Mouse (Mus musculus) megakaryocyte-erythroid progenitor cell, adult 5-6 weeks (primary cell): ENCODE results near the gene Mob3b. TPM values are rescaled to one million over a fixed set of nuclear protein-coding genes. Genes with fewer than 3 reads are reported as not detected.

ENCODE experiments used
- ATAC-seq: replicated peaks from 2 replicates; pipeline ENCODE4 v1.8.0; 2016; ENCODE audit warnings: mild to moderate bottlenecking, inconsistent platforms; ENCODE audit not compliant: severe bottlenecking, poor library complexity, low FRiP score, low TSS enrichment
- total RNA-seq, 2 experiments: library from RNA; stranded (forward) in 1 of 2; stranded (reverse) in 1 of 2; fragments of 200-1000, 215-1000 nt in 1 of 2; fragments of >200 nt in 1 of 2; fragmentation: Nextera tagmentation in 1 of 2; gene quantifications; 2 replicates each; pipeline ENCODE4 v1.2.3; 2014 to 2017

Gene Mob3b
- 2.1 and 6.6 TPM in 2 replicates for total RNA-seq (2014; fragmentation: Nextera tagmentation)
- total RNA-seq (2017) = 2.2 and 3.1 TPM in 2 replicates

- peak; percentile 96 for ATAC-seq
Observed at GRCm38 (mm10) chr4:35156751-35157611, at the start of gene Mob3b. TSS of gene Mob3b (minus strand) at chr4:35157484.

DNA sequence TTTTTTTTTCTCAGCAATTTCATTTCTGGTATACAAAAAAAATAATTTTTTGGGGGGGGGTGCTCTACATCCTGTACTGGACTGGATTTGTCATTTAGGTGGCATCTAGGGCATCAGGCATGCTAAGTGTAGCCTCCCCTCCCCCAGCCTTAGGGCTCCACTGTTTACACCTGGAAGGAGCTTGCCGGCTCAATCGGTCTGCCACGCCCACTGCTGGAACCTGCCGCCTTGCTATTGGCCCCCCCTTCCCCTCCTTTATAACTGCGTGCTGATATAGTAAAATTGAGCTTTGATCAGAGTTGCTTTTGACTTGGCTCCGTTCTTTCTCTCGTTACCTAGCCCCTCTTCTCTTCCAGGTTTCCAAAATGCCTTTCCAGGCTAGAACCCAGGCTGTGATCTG lies 47.4 kb upstream of the Mob3b start:
- no peak for ATAC-seq

DNA sequence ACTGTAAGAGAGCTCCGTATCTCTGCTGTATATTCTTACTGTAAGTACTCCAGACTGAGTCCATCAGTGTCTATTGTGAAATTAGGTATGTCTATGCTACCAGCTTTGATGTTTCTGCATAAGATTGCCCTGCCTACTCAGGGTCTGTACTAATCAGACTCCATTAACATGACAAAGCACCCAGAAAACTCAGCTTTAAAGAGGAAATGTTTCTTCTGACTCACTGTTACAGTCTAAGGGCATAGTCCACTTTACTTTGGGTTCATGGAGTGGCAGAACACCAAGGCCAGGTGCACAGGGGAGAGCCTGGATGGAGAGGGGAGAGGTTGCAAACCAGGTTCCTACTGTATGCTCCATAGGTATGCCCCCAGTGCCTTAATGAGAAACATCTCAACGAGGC lies 46.4 kb upstream of the Mob3b start:
- no peak for ATAC-seq

DNA sequence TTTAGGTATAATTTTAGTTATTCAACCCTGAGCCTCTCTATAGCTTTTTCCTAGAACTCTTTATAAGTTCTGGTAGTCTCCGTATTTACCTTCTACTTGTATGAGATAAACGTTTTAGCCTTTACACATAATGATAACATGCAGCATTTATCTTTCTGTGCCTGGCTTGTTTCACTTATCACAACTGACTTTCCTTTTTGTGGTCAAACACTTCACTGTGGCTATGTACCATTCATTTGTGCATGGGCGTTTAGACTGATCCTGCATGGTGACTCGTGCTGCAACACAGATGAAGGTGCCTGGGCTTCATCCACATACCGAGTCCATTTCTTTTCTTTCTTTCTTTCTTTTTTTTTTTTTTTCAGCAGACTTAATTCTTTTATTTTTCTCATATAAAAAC lies 44.4 kb upstream of the Mob3b start:
- peak; percentile 94 for ATAC-seq

DNA sequence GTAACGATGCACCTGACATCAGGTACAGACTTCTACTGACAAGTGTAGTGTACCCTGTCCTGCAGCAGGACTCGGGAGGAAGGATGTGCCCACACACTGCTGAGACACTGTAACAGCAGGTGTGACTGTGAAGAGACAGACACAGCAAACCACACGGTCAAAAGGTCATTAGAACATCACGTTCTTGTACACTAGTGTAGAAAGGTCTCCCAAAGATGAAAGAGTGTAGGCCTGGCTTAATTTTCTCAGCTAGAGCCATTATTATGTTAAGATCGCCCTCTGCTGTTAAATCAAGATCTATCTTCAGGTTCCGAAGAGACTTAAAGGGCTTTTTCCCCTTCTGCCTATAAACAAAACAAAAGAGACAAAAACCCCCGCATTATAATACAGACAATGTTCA lies 35.4 kb upstream of the Mob3b start:
- no peak for ATAC-seq

DNA sequence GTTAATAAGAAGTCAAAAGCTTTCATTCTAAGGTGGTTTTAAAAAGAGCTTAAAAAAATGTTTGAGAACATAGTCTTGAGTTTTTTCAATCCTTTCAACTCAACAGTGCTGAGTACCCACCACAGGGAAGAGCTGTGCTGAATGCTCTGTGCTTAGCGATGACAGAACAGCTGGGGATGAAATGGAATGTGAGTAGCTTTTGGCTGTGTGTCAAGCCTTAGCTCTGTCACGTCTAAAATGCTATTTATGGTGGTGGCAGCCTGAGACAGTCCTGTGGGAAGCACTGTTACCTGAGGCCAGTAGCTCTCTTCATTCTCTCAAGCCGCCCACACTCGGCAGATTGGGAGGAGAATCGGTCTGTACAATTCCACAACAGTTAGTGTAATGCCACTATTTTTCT lies 32.5 kb upstream of the Mob3b start:
- no peak for ATAC-seq

DNA sequence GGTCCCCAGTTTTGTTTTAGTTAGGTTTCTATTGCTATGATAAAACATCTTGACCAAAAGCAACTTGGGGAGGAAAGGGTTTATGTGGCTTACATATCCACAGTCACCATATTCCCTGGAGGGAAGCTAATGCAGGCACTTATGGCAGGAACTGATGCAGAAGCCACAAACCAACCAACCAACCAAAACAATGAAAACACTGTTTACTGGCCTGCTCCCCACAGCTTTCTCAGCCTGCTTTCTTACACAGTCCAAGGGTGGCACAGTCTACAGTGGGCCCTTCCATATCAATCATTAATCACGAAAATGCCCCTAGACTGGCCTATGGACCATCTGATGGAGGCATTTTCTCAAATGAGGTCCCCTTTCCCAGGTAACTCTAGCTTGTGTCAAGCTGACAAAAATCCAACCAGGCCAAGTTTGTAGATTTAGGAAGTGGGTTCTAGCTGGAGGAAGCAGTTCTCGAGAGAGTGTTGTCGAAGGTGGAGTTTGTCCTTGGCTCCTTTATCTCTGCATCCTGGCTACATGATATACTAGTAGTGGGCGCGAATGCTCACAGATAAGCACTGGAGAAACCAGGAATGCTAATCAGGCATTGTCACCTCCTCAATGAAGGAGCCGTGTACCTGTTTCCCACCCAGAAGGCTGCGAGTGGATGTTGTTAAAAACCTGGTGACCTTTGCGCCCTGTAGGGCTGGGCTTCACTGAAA lies 30.5 kb upstream of the Mob3b start:
- peak; percentile 32 for ATAC-seq

DNA sequence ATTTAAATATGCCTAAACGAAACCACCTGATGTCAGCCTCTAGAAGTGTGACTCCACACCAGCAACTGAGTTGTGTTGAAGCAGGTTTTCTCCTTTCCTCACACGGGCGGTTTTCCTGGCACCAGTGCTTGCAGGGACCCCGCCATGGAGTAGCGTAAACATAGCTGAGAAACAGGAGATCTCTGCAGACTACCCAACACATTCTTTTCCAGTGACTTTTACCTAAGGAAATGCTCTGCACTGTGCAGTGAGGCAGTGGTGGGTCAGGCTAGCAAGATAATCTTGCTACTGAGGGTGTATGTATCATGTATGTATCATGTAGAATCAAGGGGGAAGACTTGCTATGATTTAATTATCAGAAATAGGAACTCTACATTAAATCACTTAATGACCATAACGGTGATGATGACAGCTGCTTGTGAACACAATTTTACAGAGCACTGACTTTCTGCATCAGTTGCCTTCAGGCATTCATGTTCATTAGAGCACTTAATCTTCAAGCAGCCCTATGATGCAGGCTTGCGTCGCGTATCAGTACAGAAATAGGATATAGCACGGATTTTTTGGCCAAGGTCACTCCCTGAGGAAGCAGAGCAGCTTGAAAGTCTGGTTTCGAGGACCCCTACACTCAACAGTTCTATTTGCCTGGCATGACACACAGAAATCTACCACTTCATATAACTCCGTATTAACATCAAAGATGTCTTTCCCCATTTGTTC lies 20.8 kb upstream of the Mob3b start:
- ATAC-seq = no peak

GRCm38 (mm10) chr4:35175566-35175965 lies 18.3 kb upstream of the Mob3b start:
- no peak for ATAC-seq

DNA sequence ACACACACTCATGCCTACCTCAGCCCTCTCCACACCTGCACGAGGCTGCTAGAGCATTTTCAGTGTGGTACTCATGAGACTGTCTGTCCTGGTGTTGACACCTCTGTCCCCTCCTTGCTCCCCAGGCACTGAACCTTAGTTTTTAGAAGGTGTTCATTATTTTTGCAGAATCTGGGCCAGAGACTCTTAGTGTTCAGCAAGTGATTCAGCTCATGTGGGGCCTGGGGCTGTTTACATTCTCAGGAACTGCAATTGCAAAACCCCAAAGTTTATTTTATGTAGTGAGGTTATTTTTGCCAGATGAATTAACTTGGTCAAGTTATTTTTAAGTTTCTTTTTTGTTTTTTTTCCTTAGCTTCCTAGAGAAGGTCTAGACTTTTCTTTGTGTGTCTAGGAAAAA lies 16.3 kb upstream of the Mob3b start:
- ATAC-seq = no peak

- ATAC-seq = no peak
Observed at GRCm38 (mm10) chr4:35172471-35172870, 15.2 kb upstream of the Mob3b start.

DNA sequence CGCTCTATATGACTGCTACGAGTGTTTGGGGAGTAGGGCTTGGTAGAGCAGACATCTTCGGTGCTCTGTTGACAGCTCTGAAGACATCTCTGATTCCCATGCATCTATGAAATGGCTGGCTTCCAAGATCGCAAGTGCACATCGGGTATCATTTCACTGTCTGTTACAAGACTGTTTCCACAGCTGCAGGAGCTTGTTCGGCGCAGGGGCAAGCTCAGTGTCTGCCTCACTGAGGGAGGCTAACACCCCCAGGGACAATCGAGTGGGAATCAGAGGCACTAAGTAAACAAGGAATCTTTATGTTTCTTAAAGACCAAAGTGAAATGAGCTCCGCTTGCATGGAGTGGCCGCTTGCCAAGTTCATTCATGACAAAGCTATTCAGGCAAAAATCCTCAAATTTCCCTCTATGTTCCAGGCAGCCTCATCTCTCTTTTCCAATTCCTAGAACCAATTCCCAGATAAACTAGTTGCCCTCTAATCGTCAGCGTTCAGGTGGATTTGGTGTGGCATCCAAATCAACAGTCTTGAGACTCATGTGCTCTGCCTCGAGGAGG lies 12.4 kb upstream of the Mob3b start:
- ATAC-seq = no peak

DNA sequence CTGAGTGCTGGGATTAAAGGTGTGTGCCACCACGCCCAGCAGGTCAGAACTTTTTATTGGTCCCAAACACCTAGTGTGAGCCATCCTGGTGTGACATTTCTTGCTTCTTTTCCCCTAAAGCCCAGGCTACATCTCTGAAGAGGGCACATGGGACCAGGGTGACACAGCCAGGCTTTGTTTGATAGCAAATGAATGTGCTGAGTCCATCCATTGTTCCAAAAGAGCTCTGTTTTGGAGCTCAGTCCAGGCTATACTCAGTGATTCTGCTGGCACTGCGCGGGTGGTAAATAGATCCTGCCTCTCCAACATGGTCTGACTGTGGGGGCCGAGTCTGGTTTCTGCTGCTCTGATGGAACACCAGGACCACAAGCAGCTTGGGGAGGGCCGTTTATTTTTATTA lies 10.6 kb upstream of the Mob3b start:
- ATAC-seq = no peak

DNA sequence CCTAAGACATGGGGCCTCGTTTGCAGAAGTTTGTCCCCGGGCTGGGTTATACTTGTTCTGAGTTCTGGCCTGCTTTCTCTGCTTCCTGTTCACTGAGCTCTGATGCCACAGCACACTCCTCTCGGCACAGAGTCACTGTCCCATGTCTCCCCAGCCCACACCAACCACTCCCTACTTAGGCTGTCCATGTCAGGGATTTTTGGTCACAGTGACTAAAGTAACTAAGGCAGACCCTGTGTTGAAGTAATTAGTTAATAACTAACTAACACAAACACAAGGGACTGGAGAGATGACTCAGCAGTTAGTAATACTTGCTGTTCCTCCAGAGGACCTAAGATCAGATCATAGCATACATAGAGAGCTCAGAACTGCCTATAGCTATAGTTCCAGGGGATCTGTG lies 8.7 kb upstream of the Mob3b start:
- ATAC-seq = peak; percentile 53; the same call in 1 of the 2 replicates

- no peak for ATAC-seq
Observed at GRCm38 (mm10) chr4:35165275-35165674, 8.0 kb upstream of the Mob3b start.

GRCm38 (mm10) chr4:35157815-35158214 lies 531 bp upstream of the Mob3b start:
- no peak for ATAC-seq

DNA sequence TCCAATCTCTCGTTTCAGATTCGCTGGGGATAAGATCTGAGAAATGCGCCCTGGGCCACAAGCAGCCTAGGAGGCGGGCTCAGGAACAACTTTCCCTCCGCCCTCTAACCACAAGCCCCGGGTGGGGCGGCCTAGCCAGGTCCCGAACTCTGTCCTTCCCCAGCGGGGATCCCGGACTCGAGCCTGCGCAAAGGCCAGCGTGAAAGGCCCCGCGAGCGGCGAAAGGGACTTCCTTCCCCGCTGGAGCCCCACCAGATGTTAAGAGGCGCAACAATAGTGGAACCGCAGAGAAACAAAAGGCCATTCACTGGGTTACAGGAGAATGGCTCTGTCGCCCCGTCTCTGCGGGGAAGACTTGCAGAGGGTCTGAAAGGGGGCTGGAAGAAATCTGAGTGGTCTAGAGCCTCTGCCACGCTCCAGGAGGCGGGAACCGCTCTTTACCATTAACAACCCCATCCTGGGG lies 1.1 kb downstream of the Mob3b start:
- ATAC-seq = peak; percentile 70

DNA sequence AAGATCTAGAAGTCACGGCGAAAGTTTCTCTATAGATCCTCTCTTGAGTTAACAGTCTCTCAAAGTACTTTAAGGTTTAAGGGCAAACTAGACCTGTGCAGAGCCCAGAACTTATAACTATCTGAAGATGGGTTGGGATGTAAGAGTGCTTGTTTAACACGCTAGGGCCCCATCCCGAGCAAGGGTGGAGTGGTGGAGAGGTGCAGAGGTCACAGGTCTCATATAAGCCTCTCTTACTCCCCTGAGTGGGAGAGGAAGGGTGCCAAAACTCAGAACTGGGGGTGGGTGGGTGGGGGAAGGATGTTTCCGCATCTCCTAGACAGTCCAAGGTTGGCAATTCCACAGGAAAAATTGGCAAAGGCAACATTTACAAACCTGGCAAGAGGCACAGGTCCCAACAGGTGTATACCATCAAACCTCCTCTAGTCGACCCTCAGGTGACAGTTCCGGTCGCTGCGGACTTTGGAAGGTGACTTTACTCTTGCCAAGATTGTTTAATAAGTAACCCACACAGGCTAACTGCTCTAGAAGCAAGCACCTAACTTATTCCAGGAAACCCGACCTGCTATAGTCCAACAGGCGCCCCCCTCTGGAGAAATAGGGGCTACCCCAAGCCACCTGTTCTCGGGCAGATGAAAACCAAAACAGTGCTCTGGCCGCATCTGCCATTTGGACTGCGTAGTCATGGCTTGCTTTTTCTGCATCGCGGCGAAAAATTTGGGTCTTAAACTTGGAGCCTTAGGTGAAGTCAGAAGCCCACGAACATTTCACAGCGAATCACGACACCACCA lies 2.0 kb downstream of the Mob3b start:
- peak; percentile 30; the same call in 1 of the 2 replicates for ATAC-seq

DNA sequence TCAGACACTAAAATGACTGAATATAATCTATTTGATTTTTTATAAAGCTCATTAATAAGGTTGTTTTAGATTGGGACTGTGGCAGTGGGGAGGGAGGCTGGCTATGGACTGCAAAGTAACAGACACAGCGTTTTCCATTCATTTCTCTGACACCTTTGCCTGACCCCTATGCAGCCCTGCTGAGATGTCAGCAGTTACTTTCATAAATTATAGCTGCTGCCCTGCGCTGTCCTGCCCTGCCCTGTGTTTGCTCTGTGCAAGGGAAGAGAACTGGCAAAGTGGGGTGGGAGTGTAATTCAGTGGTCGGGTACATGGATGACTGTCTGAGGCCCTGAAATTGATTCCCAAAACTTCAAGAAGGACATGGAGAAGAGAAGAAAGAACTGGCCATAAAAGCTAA lies 3.2 kb downstream of the Mob3b start:
- no peak for ATAC-seq
